Mouse (Mus musculus) bone marrow macrophage, adult 2 months (primary cell): Measurements from ENCODE around the gene Zfp335.

Source experiments
- CTCF ChIP-seq: IDR thresholded peaks from 2 replicates; pipeline ENCODE4 v1.5.1; 2012; ENCODE audit warnings: low read depth, mild to moderate bottlenecking, low read length, moderate library complexity
- POLR2A ChIP-seq: IDR thresholded peaks from 2 replicates; pipeline ENCODE4 v1.6.1; 2012; ENCODE audit warnings: mild to moderate bottlenecking, low read depth, low read length, borderline replicate concordance

GRCm38 (mm10) chr2:164890411-164891049 lies 21.0 kb downstream of the Zfp335 start:
- TF ChIP-seq CTCF, result no peak
- no peak for TF ChIP-seq POLR2A
